Mouse (Mus musculus) ES-E14 (cell line): Measurements from ENCODE around the gene Ston2.

Experiments
- CHD2 ChIP-seq: IDR thresholded peaks from 2 replicates; pipeline ENCODE4 v1.6.1; 2014; ENCODE audit warnings: mild to moderate bottlenecking, low read depth, low read length, inconsistent platforms
- MAFK ChIP-seq: IDR thresholded peaks from 2 replicates; pipeline ENCODE4 v1.6.1; 2014; ENCODE audit warnings: mild to moderate bottlenecking, low read depth, low read length, inconsistent platforms; ENCODE audit not compliant: insufficient read depth
- ZC3H11A ChIP-seq: IDR thresholded peaks from 2 replicates; pipeline ENCODE4 v1.6.1; 2012; ENCODE audit warnings: low read depth, mild to moderate bottlenecking, inconsistent platforms, low read length, borderline replicate concordance
- ZNF384 ChIP-seq: IDR thresholded peaks from 2 replicates; pipeline ENCODE4 v1.6.1; 2012; ENCODE audit warnings: low read depth, low read length, inconsistent platforms

- no peak for TF ChIP-seq ZNF384
- TF ChIP-seq MAFK = no peak
- no peak for TF ChIP-seq CHD2
- no peak for TF ChIP-seq ZC3H11A
Measured at GRCm38 (mm10) chr12:91695761-91696160, 92.4 kb downstream of the Ston2 start.
